Mouse (Mus musculus): ENCODE measurements around the gene Lipc.

Gene Lipc

GRCm38 (mm10) chr9:70751504-70752222, 200.4 kb downstream of the Lipc start:
- no peak for DNase-seq (ENCODE audit: inconsistent age in 2 of 2, low spot score in 1 of 2)

Data from adrenal gland, adult (tissue).